Mouse (Mus musculus) urinary bladder, adult 18-20 months (tissue): ENCODE data around the gene Nudc.

Experiments used
- DNase-seq, 2 experiments: peaks; one replicate each; pipeline ENCODE4 v3.0.0; 2022; ENCODE audit warnings: low spot score in 2 of 2, mixed read lengths in 2 of 2

Nudc gene

DNA sequence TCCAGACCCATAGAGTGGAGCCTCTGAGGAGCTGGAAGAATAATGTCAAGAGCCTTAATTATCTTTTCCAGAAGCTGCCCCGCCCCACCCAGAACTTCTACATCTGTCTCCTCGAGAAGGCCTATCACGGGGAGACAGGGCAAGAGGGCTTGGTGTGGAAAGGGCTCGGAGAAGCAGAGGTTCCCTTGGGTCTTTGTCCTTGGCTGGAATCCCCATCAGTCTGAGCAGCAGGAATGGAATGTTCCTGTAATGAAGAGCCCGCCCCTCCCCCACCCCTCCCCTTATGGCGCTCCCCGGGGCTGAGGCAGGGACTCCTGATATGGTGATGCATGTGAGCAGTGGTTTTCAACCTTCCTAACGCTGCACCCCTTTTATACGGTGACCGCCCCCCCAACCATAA lies 54.0 kb downstream of the Nudc start:
- no peak for DNase-seq

DNA sequence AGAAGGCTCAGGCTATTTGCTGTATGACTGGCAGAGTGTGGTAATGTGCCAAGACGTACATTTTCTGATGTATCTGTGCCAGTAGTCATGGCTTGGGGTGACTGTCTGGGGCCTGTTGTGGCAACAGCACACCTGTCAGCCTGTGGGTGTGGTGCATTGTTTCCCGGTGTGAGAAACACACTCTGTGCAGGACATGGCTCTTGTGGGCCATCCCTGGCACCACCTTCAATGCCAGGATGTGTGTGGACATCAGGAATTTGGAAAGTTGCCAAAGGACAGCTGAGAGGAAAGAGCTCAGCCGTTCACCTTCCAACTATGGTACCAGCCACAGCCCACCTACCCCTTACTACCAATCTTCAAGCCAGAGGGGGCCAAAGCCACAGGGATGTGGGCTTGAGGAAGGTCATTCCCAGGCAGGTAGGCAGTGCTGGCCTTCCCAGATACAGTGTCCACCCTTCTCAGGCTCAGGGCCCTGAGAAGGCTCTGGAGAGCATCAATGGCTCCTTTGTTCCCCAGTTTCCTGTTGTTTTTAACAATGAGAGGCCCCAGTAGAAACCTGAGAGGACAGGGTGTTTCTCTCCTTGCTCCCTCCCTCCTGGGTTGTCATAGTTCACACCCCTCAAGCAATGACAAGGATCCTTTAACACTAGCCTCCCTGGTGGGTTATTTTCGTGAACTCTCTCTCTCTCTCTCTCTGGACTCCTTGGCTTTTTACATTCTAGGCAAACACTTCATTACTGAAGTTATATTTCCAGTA lies 56.1 kb downstream of the Nudc start:
- no peak for DNase-seq

DNA sequence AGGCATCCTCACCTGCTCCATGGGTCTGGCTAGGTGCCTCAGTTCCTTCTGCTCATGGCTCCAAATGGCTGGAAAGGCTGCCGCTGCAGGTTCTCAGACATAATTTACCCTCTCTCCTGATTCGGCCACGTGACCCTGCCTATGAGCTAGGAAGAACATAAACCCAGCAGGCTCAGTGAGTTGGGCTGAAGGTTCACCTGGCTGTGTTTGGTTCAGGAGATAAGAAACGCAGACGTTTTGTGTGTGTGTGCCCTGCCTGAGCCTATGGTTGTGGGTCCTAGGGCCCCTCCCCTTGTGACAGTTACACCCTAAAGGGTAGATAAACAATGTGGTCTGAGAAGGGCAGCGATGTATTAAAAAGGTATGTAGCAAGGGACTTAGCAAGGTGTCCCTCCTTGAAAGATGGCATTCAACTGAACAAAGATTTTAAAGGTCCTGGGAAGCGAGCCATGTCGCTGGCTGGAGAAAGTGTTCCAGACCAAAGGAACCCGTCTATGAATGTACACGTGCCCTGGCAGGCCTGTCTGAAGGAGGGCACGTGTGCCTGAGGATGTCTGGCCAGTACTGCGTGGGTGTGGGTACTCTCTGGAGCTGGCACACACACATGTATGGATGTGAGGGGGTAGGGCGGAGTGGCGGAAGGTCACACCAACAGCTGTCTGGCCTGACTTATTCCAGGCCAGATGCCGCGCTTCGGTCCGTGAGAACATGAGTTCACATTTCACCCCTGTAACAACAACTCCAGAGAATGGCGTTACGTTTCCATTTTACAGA lies 57.0 kb downstream of the Nudc start:
- DNase-seq: no peak

DNA sequence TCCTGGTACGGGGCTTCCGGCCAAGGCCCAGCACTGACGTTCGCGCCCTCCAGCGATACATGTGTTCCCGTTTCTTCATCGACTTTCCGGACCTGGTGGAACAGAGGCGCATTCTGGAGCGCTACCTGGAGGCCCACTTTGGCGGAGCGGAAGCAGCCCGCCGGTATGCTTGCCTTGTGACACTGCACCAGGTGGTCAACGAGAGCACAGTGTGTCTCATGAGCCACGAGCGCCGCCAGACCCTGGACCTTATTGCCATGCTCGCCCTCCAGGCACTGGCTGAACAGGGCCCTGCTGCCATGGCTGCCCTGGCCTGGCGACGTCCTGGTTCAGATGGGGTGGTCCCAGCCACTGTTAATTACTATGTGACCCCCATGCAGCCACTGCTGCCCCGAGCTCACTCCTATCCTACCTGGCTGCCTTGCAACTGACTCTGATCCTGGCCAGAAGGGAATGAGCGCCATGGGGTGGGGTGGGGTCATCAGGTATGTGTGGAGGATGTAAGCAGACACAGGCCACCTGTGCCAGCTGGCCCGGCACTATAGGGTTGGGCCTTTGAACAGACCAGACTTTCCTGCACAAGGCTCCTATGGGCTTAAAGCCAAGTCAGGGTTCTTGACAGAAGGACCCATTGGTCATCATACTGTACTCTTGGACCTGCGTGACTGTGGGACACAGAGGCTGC lies 59.0 kb downstream of the Nudc start:
- DNase-seq: no peak

DNA sequence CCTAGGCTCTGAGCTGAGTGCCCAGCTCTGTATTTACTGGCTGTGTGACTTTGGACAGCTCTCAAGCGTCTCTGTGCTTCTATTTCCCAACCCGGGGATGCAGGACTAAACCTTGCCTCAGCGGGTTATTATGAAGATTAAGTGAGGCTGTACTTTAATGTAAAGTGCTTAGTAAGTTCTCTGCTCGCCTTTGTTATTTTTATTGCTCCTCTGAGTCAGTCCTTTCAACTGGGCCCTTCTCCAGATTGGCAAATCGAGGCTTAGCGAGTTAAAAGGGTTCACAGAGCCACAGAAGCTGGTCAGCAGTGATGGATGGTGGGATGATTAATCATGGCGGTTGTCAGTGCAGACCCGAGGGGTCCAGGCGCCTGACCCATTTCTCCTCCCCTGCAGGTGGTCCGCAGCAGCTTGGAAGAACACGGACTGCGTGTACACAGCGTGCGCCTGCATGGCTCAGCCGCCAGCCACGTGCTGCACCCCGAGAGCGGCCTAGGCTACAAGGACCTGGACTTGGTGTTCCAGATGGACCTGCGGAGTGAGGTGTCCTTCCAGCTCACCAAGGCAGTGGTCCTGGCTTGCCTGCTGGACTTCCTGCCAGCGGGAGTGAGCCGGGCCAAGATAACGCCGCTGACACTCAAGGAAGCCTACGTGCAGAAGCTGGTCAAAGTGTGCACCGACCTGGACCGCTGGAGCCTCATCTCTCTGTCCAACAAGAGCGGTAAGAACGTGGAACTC lies 59.9 kb downstream of the Nudc start:
- no peak for DNase-seq

DNA sequence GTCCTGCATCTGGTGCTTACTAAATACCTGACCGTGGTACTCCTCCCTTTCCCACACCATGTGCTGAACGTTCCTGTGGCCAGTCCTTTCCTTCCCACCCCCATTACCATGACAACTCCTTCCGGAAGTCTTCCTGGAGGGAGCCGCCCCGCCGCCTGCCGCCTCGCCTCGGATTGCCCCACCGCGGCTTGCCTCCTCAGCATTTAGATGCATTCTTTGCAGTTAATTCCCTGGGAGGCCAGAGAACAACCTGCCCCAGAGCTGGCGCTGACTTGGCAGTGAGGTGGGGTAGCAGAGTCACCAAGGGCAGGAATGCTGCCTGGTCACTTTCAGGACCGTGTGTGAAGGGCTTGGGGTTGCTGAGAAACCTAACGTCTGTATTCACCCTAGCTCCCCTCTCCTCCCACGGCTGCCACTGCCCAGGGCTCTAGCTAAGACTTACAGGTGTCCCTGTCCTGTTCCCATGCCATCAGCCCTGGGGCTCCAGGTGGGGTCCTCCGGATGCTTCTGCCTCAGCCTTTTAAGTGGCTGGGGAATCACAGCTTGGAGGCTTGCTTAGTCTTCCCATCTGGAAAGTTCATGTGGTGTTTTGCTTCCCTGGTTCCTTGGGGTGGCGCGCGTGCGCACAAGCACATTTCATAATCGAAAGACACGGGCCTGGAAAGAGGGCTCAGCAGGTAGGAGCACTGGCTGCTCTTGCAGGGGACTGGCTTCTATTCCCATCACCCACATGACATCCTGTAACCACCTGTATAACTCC lies 61.4 kb downstream of the Nudc start:
- peak in 1 of 2 experiments; percentile 64 for DNase-seq
